Mouse (Mus musculus): ENCODE data around the gene Tor1aip1. TPM values are rescaled to one million over a fixed set of nuclear protein-coding genes. Genes with fewer than 3 reads are reported as not detected.

The Tor1aip1 gene
- 42.5 and 60.3 TPM in 2 replicates for polyA plus RNA-seq (2011; ENCODE audit: insufficient read depth, insufficient read length, low replicate concordance, missing spikeins)

- Histone ChIP-seq H3K27ac (ENCODE audit: control insufficient read depth, insufficient read depth, low read depth, low read length, poor library complexity) (peak within 1 kb of the TSS; percentile 100), H3K4me1 (ENCODE audit: control insufficient read depth, insufficient read depth, low read length) (peaks cover 2% of the 10 kb centered on the region; the same call in 1 of the 2 replicates), H3K4me3 (replicated peaks; ENCODE audit: control insufficient read depth, low read depth, low read length) (peak within 1 kb of the TSS; percentile 95)
- TF ChIP-seq CTCF (IDR thresholded peaks at IDR 0.05; ENCODE audit: control insufficient read depth, insufficient read depth, low read length) = peak; percentile 56
- peak; percentile 68 for TF ChIP-seq POLR2A (IDR thresholded peaks at IDR 0.05; ENCODE audit: borderline replicate concordance, control insufficient read depth, low read depth, low read length)
- WGBS = under 1% methylated on average over 59 of the region's 59 CpGs
Observed at GRCm38 (mm10) chr1:156035930-156036737, at the start of gene Tor1aip1. TSS of gene Tor1aip1 (minus strand) at chr1:156036480.

GRCm38 (mm10) chr1:156085770-156086169 lies 49.5 kb upstream of the Tor1aip1 start:
- no peak overlapping the region for H3K4me3 ChIP-seq (replicated peaks; ENCODE audit: control insufficient read depth, low read depth, low read length)
- H3K4me1 ChIP-seq (ENCODE audit: control insufficient read depth, insufficient read depth, low read length) = no peaks in the 10 kb centered on the region
- TF ChIP-seq POLR2A (IDR thresholded peaks at IDR 0.05; ENCODE audit: borderline replicate concordance, control insufficient read depth, low read depth, low read length) (no peak), CTCF (IDR thresholded peaks at IDR 0.05; ENCODE audit: control insufficient read depth, insufficient read depth, low read length) (no peak)
- 53% methylated on average over 5 of the region's 5 CpGs for WGBS
- no peak overlapping the region for H3K27ac ChIP-seq (ENCODE audit: control insufficient read depth, insufficient read depth, low read depth, low read length, poor library complexity)

GRCm38 (mm10) chr1:156084603-156085002 lies 48.3 kb upstream of the Tor1aip1 start:
- H3K27ac ChIP-seq (ENCODE audit: control insufficient read depth, insufficient read depth, low read depth, low read length, poor library complexity) = no peak overlapping the region
- H3K4me3 ChIP-seq (replicated peaks; ENCODE audit: control insufficient read depth, low read depth, low read length) = no peak overlapping the region
- WGBS = 68% methylated on average over 3 of the region's 3 CpGs
- TF ChIP-seq CTCF (IDR thresholded peaks at IDR 0.05; ENCODE audit: control insufficient read depth, insufficient read depth, low read length) (no peak), POLR2A (IDR thresholded peaks at IDR 0.05; ENCODE audit: borderline replicate concordance, control insufficient read depth, low read depth, low read length) (no peak)
- no peaks in the 10 kb centered on the region for H3K4me1 ChIP-seq (ENCODE audit: control insufficient read depth, insufficient read depth, low read length)

GRCm38 (mm10) chr1:156077655-156078054 lies 41.4 kb upstream of the Tor1aip1 start:
- Histone ChIP-seq H3K4me1 (ENCODE audit: control insufficient read depth, insufficient read depth, low read length) (no peaks in the 10 kb centered on the region), H3K27ac (ENCODE audit: control insufficient read depth, insufficient read depth, low read depth, low read length, poor library complexity) (no peak overlapping the region), H3K4me3 (replicated peaks; ENCODE audit: control insufficient read depth, low read depth, low read length) (no peak overlapping the region)
- TF ChIP-seq CTCF (IDR thresholded peaks at IDR 0.05; ENCODE audit: control insufficient read depth, insufficient read depth, low read length) (no peak), POLR2A (IDR thresholded peaks at IDR 0.05; ENCODE audit: borderline replicate concordance, control insufficient read depth, low read depth, low read length) (no peak)
- 52% methylated on average over 3 of the region's 3 CpGs for WGBS

GRCm38 (mm10) chr1:156076474-156076873 lies 40.2 kb upstream of the Tor1aip1 start:
- WGBS = 28% methylated on average over 4 of the region's 4 CpGs
- H3K4me1 ChIP-seq (ENCODE audit: control insufficient read depth, insufficient read depth, low read length) = no peaks in the 10 kb centered on the region
- H3K27ac ChIP-seq (ENCODE audit: control insufficient read depth, insufficient read depth, low read depth, low read length, poor library complexity) = no peak overlapping the region
- TF ChIP-seq CTCF (IDR thresholded peaks at IDR 0.05; ENCODE audit: control insufficient read depth, insufficient read depth, low read length) (no peak), POLR2A (IDR thresholded peaks at IDR 0.05; ENCODE audit: borderline replicate concordance, control insufficient read depth, low read depth, low read length) (no peak)
- no peak overlapping the region for H3K4me3 ChIP-seq (replicated peaks; ENCODE audit: control insufficient read depth, low read depth, low read length)

GRCm38 (mm10) chr1:156074575-156074974 lies 38.3 kb upstream of the Tor1aip1 start:
- Histone ChIP-seq H3K27ac (ENCODE audit: control insufficient read depth, insufficient read depth, low read depth, low read length, poor library complexity) (no peak overlapping the region), H3K4me3 (replicated peaks; ENCODE audit: control insufficient read depth, low read depth, low read length) (no peak overlapping the region)
- TF ChIP-seq POLR2A (IDR thresholded peaks at IDR 0.05; ENCODE audit: borderline replicate concordance, control insufficient read depth, low read depth, low read length) = no peak
- no peak for TF ChIP-seq CTCF (IDR thresholded peaks at IDR 0.05; ENCODE audit: control insufficient read depth, insufficient read depth, low read length)

GRCm38 (mm10) chr1:156073169-156073821 lies 37.0 kb upstream of the Tor1aip1 start:
- no peaks in the 10 kb centered on the region for H3K4me1 ChIP-seq (ENCODE audit: control insufficient read depth, insufficient read depth, low read length)
- TF ChIP-seq CTCF (IDR thresholded peaks at IDR 0.05; ENCODE audit: control insufficient read depth, insufficient read depth, low read length) (no peak), POLR2A (IDR thresholded peaks at IDR 0.05; ENCODE audit: borderline replicate concordance, control insufficient read depth, low read depth, low read length) (no peak)
- no peak overlapping the region for H3K4me3 ChIP-seq (replicated peaks; ENCODE audit: control insufficient read depth, low read depth, low read length)
- H3K27ac ChIP-seq (ENCODE audit: control insufficient read depth, insufficient read depth, low read depth, low read length, poor library complexity) = no peak overlapping the region
- WGBS = 76% methylated on average over 15 of the region's 15 CpGs

More at GRCm38 (mm10) chr1:156074575-156074974, 38.3 kb upstream of the Tor1aip1 start:
- 84% methylated on average over 8 of the region's 8 CpGs for WGBS
- no peaks in the 10 kb centered on the region for H3K4me1 ChIP-seq (ENCODE audit: control insufficient read depth, insufficient read depth, low read length)

GRCm38 (mm10) chr1:156070106-156070505 lies 33.8 kb upstream of the Tor1aip1 start:
- TF ChIP-seq CTCF (IDR thresholded peaks at IDR 0.05; ENCODE audit: control insufficient read depth, insufficient read depth, low read length) (no peak), POLR2A (IDR thresholded peaks at IDR 0.05; ENCODE audit: borderline replicate concordance, control insufficient read depth, low read depth, low read length) (no peak)
- H3K4me3 ChIP-seq (replicated peaks; ENCODE audit: control insufficient read depth, low read depth, low read length) = no peak overlapping the region
- WGBS = 86% methylated on average over 14 of the region's 14 CpGs

More at GRCm38 (mm10) chr1:156070106-156070505, 33.8 kb upstream of the Tor1aip1 start:
- Histone ChIP-seq H3K4me1 (ENCODE audit: control insufficient read depth, insufficient read depth, low read length) (no peaks in the 10 kb centered on the region; the same call in 1 of the 2 replicates), H3K27ac (ENCODE audit: control insufficient read depth, insufficient read depth, low read depth, low read length, poor library complexity) (no peak overlapping the region)
